Mouse (Mus musculus): ENCODE results near the gene Rnf113a2. TPM values are rescaled to one million over a fixed set of nuclear protein-coding genes. Genes with fewer than 3 reads are reported as not detected.

Gene Rnf113a2
- total and polyA plus RNA-seq, 2 experiments from 2014 or later, result 9.4 to 20.9 TPM

- no peak overlapping the region for H3K9ac ChIP-seq (replicated peaks; ENCODE audit: low read depth, low read length)
- ATAC-seq (ENCODE audit: insufficient read depth, low read depth) (no peak), DNase-seq (ENCODE audit: low spot score) (no peak)
- no peak for TF ChIP-seq EP300 (IDR thresholded peaks at IDR 0.05; ENCODE audit: low read depth)
- no peak for TF ChIP-seq CTCF (IDR thresholded peaks at IDR 0.05; ENCODE audit: low read depth)
- H3K27me3 ChIP-seq (ENCODE audit: control insufficient read depth, insufficient read depth, low read length), result no peaks in the 10 kb centered on the region
- WGBS, result 52% methylated on average over 2 of the region's 2 CpGs
- no peaks in the 10 kb centered on the region for H3K9me3 ChIP-seq (replicated peaks; ENCODE audit: control insufficient read depth, low read length)
- no peak overlapping the region for H3K4me2 ChIP-seq (ENCODE audit: low read depth, low read length)
- H3K36me3 ChIP-seq (replicated peaks; ENCODE audit: control insufficient read depth, insufficient read depth, low read length), result peaks cover 51% of the 10 kb centered on the region
- no peak overlapping the region for H3K4me3 ChIP-seq (ENCODE audit: low read depth, low read length)
- H3K27ac ChIP-seq (ENCODE audit: low read depth), result no peak overlapping the region
- H3K4me1 ChIP-seq (ENCODE audit: control insufficient read depth, insufficient read depth), result peaks cover 4% of the 10 kb centered on the region; the same call in 1 of the 2 replicates
These were observed 21.7 kb downstream of the Rnf113a2 start for GRCm38 (mm10) chr12:84438697-84439096.

- DNase-seq (ENCODE audit: low spot score) (no peak), ATAC-seq (ENCODE audit: insufficient read depth, low read depth) (no peak)
- H3K4me3 ChIP-seq (ENCODE audit: low read depth, low read length), result no peak overlapping the region
- H3K27me3 ChIP-seq (ENCODE audit: control insufficient read depth, insufficient read depth, low read length), result no peaks in the 10 kb centered on the region
- no peak overlapping the region for H3K4me2 ChIP-seq (ENCODE audit: low read depth, low read length)
- TF ChIP-seq CTCF (IDR thresholded peaks at IDR 0.05; ENCODE audit: low read depth) (no peak), EP300 (IDR thresholded peaks at IDR 0.05; ENCODE audit: low read depth) (no peak)
- H3K9me3 ChIP-seq (replicated peaks; ENCODE audit: control insufficient read depth, low read length), result no peaks in the 10 kb centered on the region
- H3K27ac ChIP-seq (ENCODE audit: low read depth), result no peak overlapping the region
- WGBS, result 68% methylated on average over 4 of the region's 4 CpGs
- H3K4me1 ChIP-seq (ENCODE audit: control insufficient read depth, insufficient read depth), result peaks cover 4% of the 10 kb centered on the region; the same call in 1 of the 2 replicates
- H3K36me3 ChIP-seq (replicated peaks; ENCODE audit: control insufficient read depth, insufficient read depth, low read length), result peaks cover 24% of the 10 kb centered on the region
- H3K9ac ChIP-seq (replicated peaks; ENCODE audit: low read depth, low read length), result no peak overlapping the region
These were observed 25.5 kb downstream of the Rnf113a2 start for GRCm38 (mm10) chr12:84442526-84442925.

- Histone ChIP-seq H3K27ac (ENCODE audit: low read depth) (no peak overlapping the region), H3K4me2 (ENCODE audit: low read depth, low read length) (no peak overlapping the region), H3K9ac (replicated peaks; ENCODE audit: low read depth, low read length) (no peak overlapping the region), H3K36me3 (replicated peaks; ENCODE audit: control insufficient read depth, insufficient read depth, low read length) (no peaks in the 10 kb centered on the region), H3K4me1 (ENCODE audit: control insufficient read depth, insufficient read depth) (peaks cover 15% of the 10 kb centered on the region), H3K9me3 (replicated peaks; ENCODE audit: control insufficient read depth, low read length) (no peaks in the 10 kb centered on the region), H3K27me3 (ENCODE audit: control insufficient read depth, insufficient read depth, low read length) (no peaks in the 10 kb centered on the region), H3K4me3 (ENCODE audit: low read depth, low read length) (no peak overlapping the region)
- DNase-seq (ENCODE audit: low spot score) (no peak), ATAC-seq (ENCODE audit: insufficient read depth, low read depth) (no peak)
- WGBS, result 76% methylated on average over 1 of the region's 1 CpGs
- TF ChIP-seq EP300 (IDR thresholded peaks at IDR 0.05; ENCODE audit: low read depth) (no peak), CTCF (IDR thresholded peaks at IDR 0.05; ENCODE audit: low read depth) (no peak)
These were observed 30.4 kb downstream of the Rnf113a2 start for GRCm38 (mm10) chr12:84447386-84447785.

- Histone ChIP-seq H3K9me3 (replicated peaks; ENCODE audit: control insufficient read depth, low read length) (no peaks in the 10 kb centered on the region), H3K36me3 (replicated peaks; ENCODE audit: control insufficient read depth, insufficient read depth, low read length) (no peaks in the 10 kb centered on the region), H3K9ac (replicated peaks; ENCODE audit: low read depth, low read length) (no peak overlapping the region), H3K27ac (ENCODE audit: low read depth) (no peak overlapping the region), H3K4me3 (ENCODE audit: low read depth, low read length) (no peak overlapping the region), H3K4me2 (ENCODE audit: low read depth, low read length) (no peak overlapping the region), H3K4me1 (ENCODE audit: control insufficient read depth, insufficient read depth) (peaks cover 21% of the 10 kb centered on the region), H3K27me3 (ENCODE audit: control insufficient read depth, insufficient read depth, low read length) (no peaks in the 10 kb centered on the region)
- TF ChIP-seq EP300 (IDR thresholded peaks at IDR 0.05; ENCODE audit: low read depth) (no peak), CTCF (IDR thresholded peaks at IDR 0.05; ENCODE audit: low read depth) (no peak)
- DNase-seq (ENCODE audit: low spot score), result no peak
- ATAC-seq (ENCODE audit: insufficient read depth, low read depth), result no peak
- 74% methylated on average over 6 of the region's 6 CpGs for WGBS
These were observed 31.2 kb downstream of the Rnf113a2 start for GRCm38 (mm10) chr12:84448181-84448580.

DNA sequence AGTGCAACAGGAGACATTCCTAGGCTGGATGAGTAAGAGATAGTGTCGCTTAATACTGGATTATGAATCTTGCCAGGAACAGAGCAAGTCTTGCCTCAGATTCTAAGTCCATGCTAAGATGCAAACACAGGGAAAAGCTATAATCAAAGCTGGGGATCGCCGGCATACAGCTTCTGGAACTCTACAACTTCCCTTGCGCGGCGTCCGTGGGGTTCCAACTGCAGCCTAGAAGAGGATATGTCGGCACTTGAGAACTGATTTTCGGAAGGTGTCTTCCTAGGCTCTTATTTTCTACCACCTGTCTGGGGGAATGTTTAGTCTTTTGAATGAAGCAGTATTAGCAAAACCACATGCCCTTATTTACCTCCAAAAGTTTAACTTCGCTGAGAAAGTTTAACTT, 32.9 kb downstream of the Rnf113a2 start:
- no peaks in the 10 kb centered on the region for H3K9me3 ChIP-seq (replicated peaks; ENCODE audit: control insufficient read depth, low read length)
- WGBS, result 48% methylated on average over 10 of the region's 10 CpGs
- peak overlapping the region; percentile 65 for H3K4me3 ChIP-seq (ENCODE audit: low read depth, low read length)
- TF ChIP-seq CTCF (IDR thresholded peaks at IDR 0.05; ENCODE audit: low read depth), result no peak
- no peak for TF ChIP-seq EP300 (IDR thresholded peaks at IDR 0.05; ENCODE audit: low read depth)
- H3K36me3 ChIP-seq (replicated peaks; ENCODE audit: control insufficient read depth, insufficient read depth, low read length), result no peaks in the 10 kb centered on the region
- H3K4me1 ChIP-seq (ENCODE audit: control insufficient read depth, insufficient read depth), result peaks cover 21% of the 10 kb centered on the region
- no peak for ATAC-seq (ENCODE audit: insufficient read depth, low read depth)
- H3K27ac ChIP-seq (ENCODE audit: low read depth), result peak overlapping the region; percentile 96
- peak overlapping the region; percentile 72 for H3K9ac ChIP-seq (replicated peaks; ENCODE audit: low read depth, low read length)
- DNase-seq (ENCODE audit: low spot score), result no peak
- H3K4me2 ChIP-seq (ENCODE audit: low read depth, low read length), result peak overlapping the region; percentile 72
- H3K27me3 ChIP-seq (ENCODE audit: control insufficient read depth, insufficient read depth, low read length), result no peaks in the 10 kb centered on the region

DNA sequence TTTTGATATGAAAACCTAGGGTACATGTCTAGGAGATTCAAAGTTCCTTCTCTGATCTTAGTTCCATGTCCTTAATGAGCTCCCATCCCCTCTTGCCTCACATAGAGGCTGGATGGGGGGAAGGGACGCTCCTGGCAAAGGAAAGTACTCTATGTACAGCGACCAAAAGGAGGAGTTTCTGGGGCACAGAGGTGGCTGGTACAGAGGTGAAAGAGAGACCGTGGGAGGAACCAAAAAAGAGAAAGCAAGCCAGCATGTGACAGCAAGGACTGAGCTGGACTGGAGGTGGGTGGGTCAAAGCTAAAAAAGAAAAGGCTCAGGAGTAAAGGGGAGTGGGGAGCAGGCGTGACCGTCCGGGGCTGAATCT, 33.3 kb downstream of the Rnf113a2 start:
- ATAC-seq (ENCODE audit: insufficient read depth, low read depth) (peak; percentile 33), DNase-seq (ENCODE audit: low spot score) (peak; percentile 63)
- Histone ChIP-seq H3K9ac (replicated peaks; ENCODE audit: low read depth, low read length) (peak overlapping the region; percentile 72), H3K27ac (ENCODE audit: low read depth) (peak overlapping the region; percentile 96), H3K4me2 (ENCODE audit: low read depth, low read length) (peak overlapping the region; percentile 72), H3K27me3 (ENCODE audit: control insufficient read depth, insufficient read depth, low read length) (no peaks in the 10 kb centered on the region), H3K4me3 (ENCODE audit: low read depth, low read length) (peak overlapping the region; percentile 65), H3K36me3 (replicated peaks; ENCODE audit: control insufficient read depth, insufficient read depth, low read length) (no peaks in the 10 kb centered on the region), H3K9me3 (replicated peaks; ENCODE audit: control insufficient read depth, low read length) (no peaks in the 10 kb centered on the region), H3K4me1 (ENCODE audit: control insufficient read depth, insufficient read depth) (peaks cover 21% of the 10 kb centered on the region)
- WGBS, result 2% methylated on average over 6 of the region's 6 CpGs
- no peak for TF ChIP-seq EP300 (IDR thresholded peaks at IDR 0.05; ENCODE audit: low read depth)
- no peak for TF ChIP-seq CTCF (IDR thresholded peaks at IDR 0.05; ENCODE audit: low read depth)

Measured in heart, postnatal 0 days (tissue).